Mouse (Mus musculus): ENCODE measurements around the gene Itgb5.

Itgb5 gene

DNA sequence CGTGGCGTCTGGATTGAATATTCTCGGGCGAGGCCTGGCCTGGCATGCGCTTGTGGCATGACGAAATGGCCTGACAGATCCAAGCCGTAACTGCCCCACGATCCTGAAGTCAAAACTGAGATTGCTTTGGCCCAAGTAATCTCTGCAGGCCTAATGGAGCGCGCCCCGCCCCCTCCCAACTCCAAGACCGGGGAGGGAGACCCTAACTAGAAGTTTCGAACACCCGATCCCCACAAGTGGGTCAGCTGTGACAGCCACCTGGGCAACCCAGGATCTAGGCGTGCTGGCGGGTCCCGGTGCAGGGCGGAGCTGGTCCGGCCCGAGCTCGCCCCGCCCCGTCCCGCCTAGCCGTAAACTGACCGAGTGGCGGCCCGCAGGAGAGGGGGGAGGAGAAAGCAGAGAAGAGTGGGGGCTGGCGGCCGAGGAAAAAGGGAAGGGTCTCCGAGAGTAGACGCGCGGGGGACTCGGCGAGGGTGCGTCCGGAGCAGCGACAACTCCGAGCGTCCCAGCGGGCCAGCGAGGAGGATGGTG is at the start of gene Itgb5:
Itgb5 (plus strand) TSS at position 365 of the 531 bp plus-strand sequence.
- peak; percentile 75 for DNase-seq

DNA sequence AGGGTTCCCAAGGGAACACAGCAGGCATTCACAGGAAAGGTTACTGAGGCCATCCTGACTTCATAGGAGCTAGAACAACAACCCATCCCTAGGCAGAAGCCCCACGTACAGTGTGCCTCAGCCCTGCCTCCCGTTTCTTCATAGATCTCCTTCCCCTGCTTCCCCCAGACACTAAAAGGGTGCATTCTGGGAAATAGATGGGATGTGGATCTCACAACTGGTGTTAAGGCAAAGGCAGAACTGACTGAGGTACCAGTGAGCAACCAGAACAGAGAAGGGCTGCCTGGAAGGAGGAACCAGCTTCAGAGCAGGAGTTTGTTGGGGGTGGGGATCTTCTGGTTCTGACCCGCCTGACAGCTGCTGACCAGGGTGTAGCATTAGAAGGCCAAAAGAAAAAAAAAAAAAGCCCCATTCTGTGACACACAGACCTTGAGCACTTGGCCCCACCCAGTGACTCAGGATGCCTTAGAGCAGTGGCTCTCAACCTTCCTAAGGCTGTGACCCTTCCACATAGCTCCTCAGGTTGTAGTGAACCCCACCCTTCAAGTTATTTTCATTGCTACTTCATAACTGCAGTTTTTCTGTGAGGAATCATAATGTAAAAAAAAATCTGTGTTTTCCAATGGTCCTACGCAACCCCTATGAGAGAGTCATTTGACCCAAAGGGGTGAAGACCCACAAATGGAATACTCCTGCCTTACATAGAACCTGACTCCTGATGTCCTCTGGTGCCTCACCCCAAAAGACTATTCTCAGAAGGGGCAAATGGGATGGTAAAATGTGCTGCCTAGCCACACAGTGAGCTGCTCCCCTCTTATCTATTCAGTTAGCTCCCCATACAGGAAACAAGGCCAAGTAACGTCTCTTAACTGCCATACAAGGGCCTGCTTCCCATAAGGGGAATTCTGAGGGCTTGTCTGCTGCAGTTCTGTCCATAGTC is 47.4 kb upstream of the Itgb5 start:
- no peak for DNase-seq

DNA sequence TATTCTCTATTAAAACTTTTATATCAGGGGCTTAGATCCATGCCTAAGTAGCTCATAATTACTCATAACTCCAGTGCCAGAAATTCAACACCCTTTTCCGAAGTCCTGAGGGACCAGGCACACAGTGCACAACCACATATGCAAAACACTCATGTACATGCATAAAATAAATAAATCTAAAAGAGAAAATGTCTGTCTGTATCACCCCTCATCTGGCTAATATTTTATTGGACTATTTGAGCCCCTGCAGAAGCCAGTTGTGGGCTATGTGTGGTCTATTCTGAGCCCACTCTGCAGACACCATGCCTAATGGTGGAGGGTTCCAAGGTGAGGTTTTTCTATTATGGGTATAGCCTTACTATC is 46.8 kb upstream of the Itgb5 start:
- no peak for DNase-seq

DNA sequence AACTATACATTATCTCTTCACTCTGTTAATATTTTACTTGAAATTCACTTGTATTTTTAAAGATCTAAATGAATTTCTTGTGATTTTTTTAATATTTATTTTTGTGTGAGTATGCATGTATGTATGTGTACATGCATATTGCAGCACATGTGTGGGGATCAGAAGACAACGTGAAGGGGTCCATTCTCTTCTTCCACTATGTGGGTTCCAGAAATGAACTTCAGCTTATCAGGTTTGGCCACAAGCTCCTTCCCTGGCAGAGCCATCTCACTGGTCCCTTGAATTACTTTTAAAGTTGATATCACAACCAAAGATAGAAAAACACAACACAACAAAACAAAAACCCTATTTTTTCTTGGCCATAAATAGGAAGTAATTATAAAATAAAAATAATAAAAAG is 44.9 kb upstream of the Itgb5 start:
- no peak for DNase-seq

DNA sequence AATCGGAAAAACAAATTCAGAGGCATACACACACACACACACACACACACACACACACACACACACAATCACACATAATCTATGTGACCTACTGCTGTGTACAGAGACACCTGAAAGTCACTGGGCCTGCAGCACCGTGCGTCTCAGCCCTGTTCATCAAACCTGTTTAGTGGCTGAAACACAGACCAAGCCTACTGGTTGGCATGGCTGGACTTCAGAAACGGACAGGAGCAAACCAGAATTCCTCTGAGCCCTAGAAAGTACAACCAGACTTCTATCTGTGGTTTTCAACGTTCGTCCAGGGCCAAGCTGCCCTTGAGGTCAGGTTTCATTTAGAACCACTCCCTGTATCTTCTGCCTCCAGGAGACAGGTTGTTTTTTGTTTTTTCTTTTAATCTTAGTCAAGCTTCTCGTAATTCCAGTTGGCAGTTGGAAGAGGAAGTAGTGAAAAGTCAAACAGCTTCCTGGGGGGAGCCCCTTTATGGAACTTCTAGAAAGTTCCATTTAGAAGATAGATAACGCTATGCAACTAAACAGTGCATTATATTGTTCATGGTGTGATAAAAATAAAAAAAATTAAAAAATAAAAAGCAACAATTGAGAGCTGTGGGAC is 44.3 kb upstream of the Itgb5 start:
- DNase-seq: no peak

DNA sequence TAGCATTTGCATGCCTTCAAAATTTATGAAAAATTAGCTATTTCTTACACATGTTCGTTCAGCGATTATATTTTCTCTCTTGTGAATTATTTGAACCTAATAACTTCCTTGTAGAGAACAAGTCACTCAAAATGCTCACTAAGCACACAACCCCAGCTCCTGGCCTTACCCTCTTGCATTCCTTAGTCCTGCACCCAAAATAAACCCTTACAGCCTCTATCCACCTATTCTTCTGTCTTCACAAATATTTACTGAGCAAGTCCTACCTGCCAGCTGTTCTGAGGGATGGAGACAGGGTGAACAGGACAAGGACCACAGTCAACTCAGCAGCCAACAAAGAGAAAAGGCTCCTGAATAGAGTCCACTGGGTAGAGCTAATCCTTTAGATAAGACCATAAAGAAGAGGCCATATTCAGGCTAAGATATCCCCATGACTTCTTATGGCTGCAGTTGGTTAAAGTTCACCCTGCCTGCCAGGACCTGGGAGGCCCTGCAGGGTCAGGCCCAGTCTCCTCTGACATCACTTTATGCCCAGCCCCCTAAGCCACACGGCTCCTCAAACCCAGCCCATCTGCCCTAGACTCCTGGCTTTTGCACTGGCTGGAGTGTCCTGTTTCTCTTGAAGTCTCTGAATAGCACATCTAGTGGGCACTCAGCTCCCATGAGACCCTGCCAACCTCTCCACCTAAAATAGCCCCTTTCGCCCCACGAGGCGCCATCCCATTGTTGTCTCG is 42.6 kb upstream of the Itgb5 start:
- DNase-seq: no peak

DNA sequence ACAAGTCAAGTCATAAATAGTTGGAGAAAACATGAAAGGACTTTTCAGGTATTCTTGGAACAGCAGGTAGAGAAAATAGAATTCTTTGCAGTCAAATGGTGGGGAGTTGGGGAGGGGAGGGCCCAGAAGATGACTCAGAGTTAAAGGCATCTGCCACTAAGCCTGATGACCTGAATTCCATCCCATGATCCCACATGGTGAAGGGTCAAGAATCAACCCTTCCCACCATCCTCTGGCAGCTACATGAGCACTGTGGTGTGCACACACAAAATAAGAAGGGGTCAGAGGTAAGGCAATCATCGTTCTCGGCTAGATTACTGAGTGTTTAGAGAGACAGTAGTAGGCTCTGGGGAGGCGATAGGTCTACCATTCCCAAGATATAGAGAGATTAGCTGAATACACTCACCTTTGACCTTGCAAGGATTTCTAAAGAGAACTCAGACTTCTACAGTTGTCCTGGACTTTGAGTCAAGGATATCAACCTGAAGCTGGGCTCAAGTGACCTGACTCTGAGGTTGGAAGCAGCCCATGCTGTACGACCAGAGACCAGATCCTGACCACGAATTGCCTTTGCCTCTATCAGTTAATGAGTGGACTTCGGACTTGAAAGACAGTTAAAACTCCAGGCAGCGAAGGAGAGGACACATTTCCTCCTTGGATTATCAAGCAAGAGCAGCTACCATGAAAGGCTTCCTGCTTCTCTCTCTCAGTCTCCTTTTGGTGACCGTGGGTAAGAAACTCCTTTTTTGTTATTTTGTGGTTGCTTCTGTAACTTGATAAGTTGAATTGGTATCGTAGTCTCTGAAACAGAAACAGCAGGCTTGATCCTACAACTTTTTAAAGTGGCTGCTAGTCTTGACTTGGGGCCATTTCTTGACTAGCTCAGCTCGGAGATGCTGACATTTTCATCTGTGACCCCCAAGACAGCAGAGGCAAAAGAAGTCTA is 35.3 kb upstream of the Itgb5 start, which contains the start of gene Muc13:
Muc13 (plus strand) TSS at position 192 of the 946 bp plus-strand sequence.
- no peak for DNase-seq

DNA sequence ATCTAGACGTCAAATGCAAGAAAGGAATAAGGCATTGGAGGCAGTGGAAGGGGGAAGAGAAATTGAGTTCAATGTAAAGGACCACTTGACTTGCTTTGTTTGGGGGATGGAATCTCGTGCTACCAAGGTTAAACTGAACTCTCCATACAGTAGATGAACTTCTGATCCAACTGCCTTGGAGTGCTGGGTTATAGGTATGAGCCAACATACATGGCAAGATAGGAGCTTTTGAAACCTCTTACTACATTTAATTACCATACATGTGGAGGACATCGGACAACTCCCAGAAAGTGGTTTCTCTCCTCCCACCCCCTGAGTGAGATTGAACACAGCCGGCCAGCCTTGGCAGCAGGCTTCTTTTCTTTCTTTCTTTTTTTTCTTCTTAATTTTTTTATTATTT is 34.4 kb upstream of the Itgb5 start:
- no peak for DNase-seq

DNA sequence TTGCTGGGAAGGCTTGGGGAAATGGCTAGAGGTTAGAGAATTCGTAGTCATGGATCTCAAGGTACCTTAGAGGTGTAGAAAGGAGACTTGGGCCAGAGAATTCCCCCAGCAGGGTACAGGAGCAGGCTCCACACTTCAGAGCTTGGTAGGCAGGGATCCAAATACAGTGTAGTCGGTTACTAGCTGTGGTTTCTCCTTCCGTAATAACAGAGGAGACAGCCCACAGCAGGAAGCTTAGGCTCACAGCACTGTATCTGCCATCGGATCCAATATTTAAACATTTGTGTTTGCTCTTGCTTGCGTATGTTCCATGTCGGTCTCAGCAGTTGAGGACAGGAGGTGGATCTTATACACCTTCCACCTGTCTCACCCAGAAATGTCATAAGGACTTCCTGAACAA is 33.6 kb upstream of the Itgb5 start:
- DNase-seq: no peak

DNA sequence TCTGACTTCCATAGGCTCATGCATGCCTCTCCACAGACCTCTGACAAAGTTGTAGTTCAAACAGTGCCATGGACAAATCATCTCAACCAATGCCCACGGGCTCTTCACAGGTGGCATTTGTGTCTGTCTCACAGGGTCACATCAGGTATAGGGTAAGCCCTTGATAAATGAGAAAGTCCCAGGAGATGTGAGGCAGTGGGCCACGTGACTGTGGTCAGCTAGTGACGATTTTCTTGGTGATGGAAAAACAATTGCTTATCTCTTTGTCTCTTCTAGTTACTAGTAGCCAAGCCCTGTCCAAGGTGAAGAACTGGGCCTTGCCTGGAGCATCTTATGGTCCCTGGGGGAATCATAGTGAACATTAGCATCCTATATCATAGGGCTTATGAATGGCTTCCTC is 32.7 kb upstream of the Itgb5 start:
- DNase-seq: no peak

DNA sequence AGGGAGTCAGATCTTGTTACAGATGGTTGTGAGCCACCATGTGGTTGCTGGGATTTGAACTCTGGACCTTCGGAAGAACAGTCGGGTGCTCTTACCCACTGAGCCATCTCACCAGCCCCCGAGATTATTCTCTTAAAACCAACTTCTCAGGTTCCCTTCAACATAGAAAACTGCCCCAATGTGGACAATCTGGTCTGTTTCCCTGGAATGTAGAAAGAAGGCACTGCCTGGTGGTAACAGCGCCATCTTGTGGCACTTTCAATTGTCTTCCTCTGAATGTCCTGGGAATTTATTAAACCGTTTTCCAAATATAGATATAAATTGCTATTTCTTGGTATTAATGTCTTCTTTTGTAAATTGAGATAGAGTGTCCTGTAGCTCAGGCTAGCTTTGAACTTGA is 31.6 kb upstream of the Itgb5 start:
- DNase-seq: peak; percentile 57

DNA sequence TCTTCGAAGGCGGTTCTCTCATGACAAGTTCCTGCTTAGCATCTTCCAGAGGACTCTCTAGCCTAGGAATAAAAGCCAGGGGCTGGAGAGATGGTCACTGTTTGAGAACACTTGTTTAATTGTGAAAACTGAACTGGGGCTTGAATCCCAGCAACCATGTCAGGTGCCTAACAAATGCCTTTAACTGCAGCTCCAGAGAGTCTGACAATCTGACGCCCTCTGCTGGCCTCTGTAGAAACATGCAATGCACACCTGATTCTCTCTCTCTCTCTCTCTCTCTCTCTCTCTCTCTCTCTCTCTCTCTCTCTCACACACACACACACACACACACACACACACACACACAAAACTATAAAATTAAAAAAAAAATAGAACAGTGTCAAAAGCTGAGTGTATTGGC is 19.5 kb upstream of the Itgb5 start:
- DNase-seq: no peak

DNA sequence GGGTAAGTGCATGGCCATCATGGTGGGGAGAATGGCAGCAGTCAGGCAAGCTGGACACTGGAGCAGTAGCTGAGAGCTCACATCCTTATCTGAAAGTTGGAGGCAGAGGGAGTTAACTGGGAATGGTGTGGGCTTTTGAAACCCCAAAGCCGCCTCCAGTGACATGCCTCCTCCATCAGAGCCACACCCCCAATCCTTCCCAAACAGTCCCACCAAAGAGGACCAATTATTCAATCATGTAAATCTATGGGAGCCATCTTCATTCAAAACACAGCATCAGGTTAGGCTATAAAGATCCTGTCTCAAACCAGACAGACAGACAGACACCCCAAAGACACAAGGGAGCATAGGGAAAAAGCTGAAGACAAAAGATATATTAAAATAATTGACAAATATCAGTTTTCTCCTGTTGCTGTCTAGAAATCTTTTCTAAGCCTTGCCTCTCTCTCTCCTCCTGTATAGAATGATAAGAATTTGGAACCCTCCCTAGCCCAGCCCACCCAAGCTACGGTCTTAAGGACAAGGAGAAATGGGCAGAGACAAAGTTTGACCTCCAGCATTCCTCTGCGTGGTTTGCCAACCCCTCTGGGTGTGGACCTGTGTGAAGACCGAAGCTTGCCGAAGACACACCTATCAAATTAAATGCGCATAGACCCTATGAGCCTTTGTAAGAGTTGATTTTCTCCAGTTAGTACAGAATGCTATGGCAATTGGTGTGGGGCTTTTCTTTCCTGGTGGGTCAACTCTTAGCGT is 10.9 kb upstream of the Itgb5 start:
- no peak for DNase-seq

DNA sequence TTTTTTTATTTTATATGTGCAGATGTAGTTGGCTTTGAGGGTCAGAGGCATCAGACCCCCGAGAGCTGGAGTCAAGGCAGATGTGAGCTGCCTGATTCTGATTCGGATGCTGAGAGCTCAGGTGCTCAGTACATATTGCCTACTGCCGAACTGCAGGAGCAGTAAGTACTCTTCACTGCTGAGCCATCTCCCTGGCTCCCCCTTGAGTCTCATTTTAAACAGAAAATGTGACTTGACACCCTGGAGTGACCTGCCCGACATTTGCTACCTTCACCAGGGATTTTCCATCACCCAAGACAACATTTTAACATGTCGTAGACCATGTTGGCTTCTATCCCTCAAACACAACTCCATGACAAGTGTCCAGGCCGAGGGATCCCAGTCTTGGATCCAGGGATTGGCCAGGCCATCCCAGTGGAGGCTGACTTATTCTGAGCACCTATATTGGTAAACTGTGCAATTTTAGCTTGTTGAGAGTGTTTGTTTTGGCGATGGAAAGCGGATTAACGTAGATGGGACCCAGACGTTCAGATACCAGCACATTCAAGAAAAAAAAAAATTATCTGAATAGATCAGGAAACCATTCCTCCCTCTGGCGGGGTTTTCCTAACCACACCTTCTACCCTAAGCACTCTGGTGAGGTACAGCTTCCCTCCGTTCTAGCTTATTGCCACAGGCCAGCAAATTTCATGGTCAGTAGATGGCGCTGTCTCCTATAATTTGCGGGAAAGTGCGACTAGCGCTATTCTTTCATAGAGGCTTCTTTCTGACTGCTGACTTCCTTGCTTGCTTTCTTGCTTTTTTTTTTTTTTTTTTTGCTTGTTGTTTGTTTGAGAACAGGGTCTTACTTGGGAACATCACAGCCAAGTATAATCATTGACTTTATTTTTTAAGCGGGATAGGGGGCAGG is 8.9 kb upstream of the Itgb5 start:
- DNase-seq: peak; percentile 90

DNA sequence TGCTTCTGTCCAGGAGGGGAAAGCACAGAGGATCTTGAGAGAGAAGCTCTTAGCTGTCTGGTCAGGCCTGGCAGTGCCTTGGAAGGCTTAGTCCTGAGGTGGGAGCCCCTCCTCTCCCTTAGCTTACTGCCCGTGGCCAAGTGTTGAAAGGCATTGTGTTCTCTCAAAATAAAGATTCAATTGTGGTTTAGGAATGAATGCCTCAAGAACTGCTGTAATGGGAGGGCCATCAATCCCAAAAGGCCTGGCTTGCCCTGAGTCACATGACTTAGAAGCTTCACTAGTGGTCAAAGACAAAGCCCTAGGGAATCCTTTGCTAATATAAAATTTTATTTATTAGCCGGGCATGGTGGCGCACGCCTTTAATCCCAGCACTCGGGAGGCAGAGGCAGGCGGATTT is 4.9 kb upstream of the Itgb5 start:
- DNase-seq: no peak

DNA sequence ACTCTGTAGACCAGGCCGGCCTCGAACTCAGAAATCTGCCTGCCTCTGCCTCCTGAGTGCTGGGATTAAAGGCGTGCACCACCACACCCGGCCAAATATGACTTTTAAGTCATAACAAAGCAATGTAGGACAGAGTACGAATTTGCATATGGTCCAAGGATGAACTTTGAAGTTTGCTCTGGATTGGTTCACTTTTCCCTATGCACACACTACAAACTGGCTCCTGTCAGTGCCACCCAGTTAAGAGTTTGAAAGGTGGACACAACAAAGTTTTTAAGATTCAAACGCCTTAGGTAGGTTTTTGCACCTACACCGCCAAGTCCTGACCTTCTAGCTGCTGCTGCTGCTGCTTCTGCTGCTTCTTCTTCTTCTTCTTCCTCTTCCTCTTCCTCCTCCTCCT is 969 bp upstream of the Itgb5 start:
- DNase-seq: no peak

DNA sequence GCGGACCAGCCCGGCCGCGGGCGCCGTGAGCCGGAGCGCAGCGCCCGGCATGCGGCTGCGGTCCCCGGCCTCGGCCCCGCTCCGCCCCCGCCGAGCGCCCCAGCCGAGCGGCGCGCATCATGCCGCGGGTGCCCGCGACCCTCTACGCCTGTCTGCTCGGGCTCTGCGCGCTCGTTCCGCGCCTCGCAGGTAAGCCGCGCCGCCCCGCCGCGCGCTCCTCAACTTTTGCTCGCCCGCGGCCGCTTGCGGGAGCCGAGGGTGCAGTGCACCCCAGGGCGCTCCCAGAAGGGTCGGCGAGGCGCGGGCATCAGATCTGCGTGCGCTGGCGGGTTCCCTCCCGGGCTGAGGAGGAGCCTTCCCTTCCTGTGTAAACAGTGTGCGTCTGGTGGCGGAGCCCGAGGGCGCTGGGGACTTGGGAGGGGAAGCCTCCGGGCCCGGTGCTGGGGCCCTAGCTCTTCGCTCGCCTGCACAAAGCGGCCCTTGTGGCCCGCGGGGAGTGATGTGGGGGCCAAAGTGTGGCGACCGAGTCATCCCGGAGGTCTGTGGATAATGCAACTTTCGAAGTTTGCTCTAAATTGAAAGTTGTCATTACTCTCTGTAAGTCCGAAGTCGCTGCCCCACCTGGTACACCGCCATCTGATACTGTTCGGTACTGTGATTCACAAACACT is 512 bp downstream of the Itgb5 start:
- DNase-seq: peak; percentile 55

DNA sequence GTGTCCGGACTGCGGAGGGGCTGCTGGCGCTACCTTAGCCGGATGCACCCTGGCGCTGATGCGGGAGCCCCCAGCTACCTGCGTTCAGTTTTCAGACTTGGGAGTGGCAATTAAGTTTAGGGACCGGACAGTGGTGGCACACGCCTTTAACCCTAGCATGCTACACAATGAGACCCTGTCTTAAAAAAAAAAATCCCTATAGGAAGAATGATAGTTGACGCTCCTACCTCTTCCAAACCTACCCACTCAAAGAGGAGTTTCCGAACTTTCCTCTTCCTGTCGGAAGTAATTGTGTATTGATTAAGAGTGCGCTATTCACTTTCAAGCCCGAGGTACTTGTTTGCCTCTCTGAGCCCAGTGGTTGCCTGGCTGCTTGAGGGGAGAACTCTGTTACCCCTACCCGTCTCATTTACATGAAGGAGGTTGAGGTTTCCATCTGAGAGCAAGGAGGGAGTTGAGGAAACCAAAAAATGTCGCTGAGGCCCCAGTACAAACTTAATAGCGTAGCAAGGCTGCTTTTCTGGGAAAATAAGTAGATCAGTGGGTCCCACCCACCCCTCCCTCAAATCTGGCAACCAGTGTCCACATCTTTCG is 1.1 kb downstream of the Itgb5 start:
- no peak for DNase-seq

DNA sequence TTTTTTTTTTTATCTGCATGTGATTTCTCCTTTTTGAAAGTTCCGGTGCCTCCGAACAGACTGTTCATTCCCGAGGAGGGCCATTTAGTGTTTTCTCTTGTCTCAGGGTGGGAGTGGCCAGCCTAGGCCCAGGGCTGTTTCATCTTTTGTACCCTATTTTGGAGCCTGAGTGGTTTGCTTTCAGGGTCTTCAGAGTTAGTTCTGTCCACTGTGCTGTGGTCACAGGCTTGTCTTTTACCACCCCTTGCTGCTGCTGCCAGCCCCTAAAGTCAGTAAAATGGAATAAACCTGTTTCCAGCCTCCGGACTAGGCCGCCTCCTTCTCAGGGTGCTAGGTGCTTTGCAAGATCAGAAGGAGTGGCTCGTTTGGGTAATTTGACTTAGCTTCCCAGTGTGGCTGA is 2.6 kb downstream of the Itgb5 start:
- DNase-seq: no peak
